Mouse (Mus musculus): Measurements from ENCODE around the gene Mrps21. TPM values are rescaled to one million over a fixed set of nuclear protein-coding genes. Genes with fewer than 3 reads are reported as not detected.
"Not testable (repeated sequence)": the region's sequence is repeated elsewhere in the genome, so short reads cannot be mapped to it uniquely, and the experiment has no call there.

Gene Mrps21
- polyA plus RNA-seq, 1 experiment from 2014 or later, result 348 TPM

- Histone ChIP-seq H3K4me2 (no peak overlapping the region), H3K9me3 (no peaks in the 10 kb centered on the region), H3K27me3 (peaks cover 18% of the 10 kb centered on the region), H3K4me1 (replicated peaks) (peaks cover 32% of the 10 kb centered on the region), H3K27ac (replicated peaks) (no peak overlapping the region), H3K9ac (peak overlapping the region; percentile 6; the same call in 1 of the 2 replicates), H3K4me3 (no peak overlapping the region), H3K36me3 (peaks cover 7% of the 10 kb centered on the region; the same call in 1 of the 2 replicates)
- 69% methylated on average over 9 of the region's 9 CpGs for WGBS
- ATAC-seq (ENCODE audit: low read depth), result no peak
Measured at GRCm38 (mm10) chr3:95901616-95902372, 30.5 kb upstream of the Mrps21 start.

DNA sequence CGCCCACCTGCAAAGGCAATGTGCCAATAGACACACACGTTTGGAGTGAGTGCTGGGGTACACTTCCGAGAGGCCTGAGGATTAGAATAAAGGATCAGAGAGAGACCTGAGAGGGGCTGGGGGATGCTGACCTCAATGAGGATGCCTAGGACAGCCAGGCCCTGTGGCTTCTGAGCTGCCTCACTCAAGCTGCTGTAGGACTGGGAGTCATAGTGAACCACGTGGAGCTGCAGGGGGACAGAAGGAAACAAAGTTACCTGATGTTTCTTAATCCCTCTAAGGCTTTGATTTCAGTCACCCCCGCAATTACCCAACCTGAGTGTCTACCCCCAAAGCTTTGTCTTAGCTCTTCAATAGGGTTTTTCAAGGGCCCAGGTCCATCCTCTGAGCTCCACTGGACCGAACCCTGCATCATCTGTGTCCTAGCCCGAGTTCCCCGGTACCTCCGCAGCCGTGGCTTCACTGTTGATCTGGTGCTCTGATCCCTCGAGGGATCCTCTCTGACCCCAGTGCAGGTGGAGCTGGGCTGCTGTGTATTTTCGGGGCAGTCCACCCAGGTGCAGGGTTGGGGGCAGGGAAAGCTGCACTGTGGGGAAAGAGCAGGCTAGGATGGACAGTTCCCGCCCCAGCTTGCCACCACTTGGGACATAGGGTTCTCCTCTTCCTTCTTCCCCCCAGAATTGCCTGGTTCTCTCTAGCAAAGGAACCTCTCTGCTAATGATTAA lies 28.6 kb upstream of the Mrps21 start:
- Histone ChIP-seq H3K4me3 (no peak overlapping the region), H3K4me2 (no peak overlapping the region), H3K27me3 (peaks cover 18% of the 10 kb centered on the region), H3K27ac (replicated peaks) (no peak overlapping the region), H3K9me3 (no peaks in the 10 kb centered on the region), H3K4me1 (replicated peaks) (peaks cover 24% of the 10 kb centered on the region), H3K36me3 (peaks cover 7% of the 10 kb centered on the region; the same call in 1 of the 2 replicates), H3K9ac (no peak overlapping the region)
- no peak for ATAC-seq (ENCODE audit: low read depth)
- WGBS, result 82% methylated on average over 13 of the region's 13 CpGs

- peaks cover 33% of the 10 kb centered on the region for H3K4me1 ChIP-seq (replicated peaks)
- ATAC-seq (ENCODE audit: low read depth); H3K27me3 ChIP-seq; H3K9me3 ChIP-seq; H3K4me3 ChIP-seq; H3K36me3 ChIP-seq; H3K27ac ChIP-seq (replicated peaks): not testable (repeated sequence)
- WGBS, result 83% methylated on average over 7 of the region's 7 CpGs
- peak overlapping the region; percentile 90 for H3K4me2 ChIP-seq
- peak overlapping the region; percentile 8; the same call in 1 of the 2 replicates for H3K9ac ChIP-seq
Measured at GRCm38 (mm10) chr3:95895501-95895900, 24.2 kb upstream of the Mrps21 start.

- WGBS, result 14% methylated on average over 16 of the region's 16 CpGs
- H3K9me3 ChIP-seq, result no peaks in the 10 kb centered on the region
- H3K4me3 ChIP-seq, result peak overlapping the region; percentile 76
- H3K27me3 ChIP-seq, result no peaks in the 10 kb centered on the region
- peak overlapping the region; percentile 80 for H3K27ac ChIP-seq (replicated peaks)
- H3K4me1 ChIP-seq (replicated peaks), result peaks cover 33% of the 10 kb centered on the region
- H3K4me2 ChIP-seq, result peak overlapping the region; percentile 90
- peaks cover 7% of the 10 kb centered on the region; the same call in 1 of the 2 replicates for H3K36me3 ChIP-seq
- ATAC-seq (ENCODE audit: low read depth), result peak; percentile 1; the same call in 1 of the 2 replicates
- peak overlapping the region; percentile 91 for H3K9ac ChIP-seq
Measured at GRCm38 (mm10) chr3:95894317-95895160, 23.2 kb upstream of the Mrps21 start.

DNA sequence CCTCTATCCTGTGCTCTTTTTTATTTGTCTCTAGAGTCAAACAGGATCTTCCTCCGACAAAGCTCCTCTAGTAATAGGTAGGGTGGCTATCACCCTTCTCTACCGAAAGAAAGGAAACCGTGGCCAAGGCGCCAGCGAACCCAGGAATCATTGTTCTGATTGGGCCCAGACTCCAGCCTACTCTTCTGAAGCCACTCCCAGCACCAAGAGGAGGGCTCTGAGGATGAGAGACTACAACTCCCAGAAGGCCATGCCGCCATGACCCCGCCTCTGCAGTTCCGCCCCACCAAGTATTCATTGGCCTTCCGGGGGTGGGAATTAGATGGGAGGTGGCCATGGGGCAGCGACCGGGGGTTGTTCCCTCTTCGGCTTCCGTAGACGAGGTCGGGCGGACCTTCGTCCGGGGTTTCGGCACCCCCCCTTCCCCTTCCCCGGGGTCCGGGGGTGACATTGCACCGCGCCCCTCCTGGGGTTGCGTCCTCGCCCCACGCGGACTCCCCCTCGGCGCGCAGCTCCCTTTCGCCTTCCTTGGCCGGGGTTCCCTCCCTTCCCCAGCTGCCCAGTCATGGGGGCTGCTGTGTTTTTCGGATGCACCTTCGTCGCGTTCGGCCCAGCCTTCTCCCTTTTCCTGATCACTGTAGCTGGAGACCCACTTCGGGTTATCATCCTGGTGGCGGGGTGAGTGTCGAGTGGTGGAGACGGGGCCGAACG lies 22.4 kb upstream of the Mrps21 start, which contains the start of gene Aph1a:
Gene Aph1a, plus strand, starts transcription at position 364 of the 711 bp plus-strand sequence.
- not testable (repeated sequence) for H3K36me3 ChIP-seq, H3K9me3 ChIP-seq, H3K27me3 ChIP-seq
- Histone ChIP-seq H3K4me3 (peak within 1 kb of the TSS; percentile 76), H3K4me2 (peak within 1 kb of the TSS; percentile 90), H3K27ac (replicated peaks) (peak within 1 kb of the TSS; percentile 83), H3K4me1 (replicated peaks) (peaks cover 33% of the 10 kb centered on the region), H3K9ac (peak within 1 kb of the TSS; percentile 91)
- ATAC-seq (ENCODE audit: low read depth), result peak; percentile 98
- WGBS, result under 1% methylated on average over 25 of the region's 43 CpGs

GRCm38 (mm10) chr3:95893126-95893525 lies 21.8 kb upstream of the Mrps21 start:
- H3K4me2 ChIP-seq, result peak overlapping the region; percentile 90
- H3K4me1 ChIP-seq (replicated peaks), result peaks cover 33% of the 10 kb centered on the region
- H3K27me3 ChIP-seq, result no peaks in the 10 kb centered on the region
- H3K9me3 ChIP-seq, result no peaks in the 10 kb centered on the region
- 0 out of 2 replicates have a peak, but pooled peaks have one; percentile 5 for ATAC-seq (ENCODE audit: low read depth)
- 12% methylated on average over 7 of the region's 7 CpGs for WGBS
- peaks cover 7% of the 10 kb centered on the region; the same call in 1 of the 2 replicates for H3K36me3 ChIP-seq
- peak overlapping the region; percentile 83 for H3K27ac ChIP-seq (replicated peaks)
- H3K4me3 ChIP-seq, result peak overlapping the region; percentile 76
- H3K9ac ChIP-seq, result peak overlapping the region; percentile 65

DNA sequence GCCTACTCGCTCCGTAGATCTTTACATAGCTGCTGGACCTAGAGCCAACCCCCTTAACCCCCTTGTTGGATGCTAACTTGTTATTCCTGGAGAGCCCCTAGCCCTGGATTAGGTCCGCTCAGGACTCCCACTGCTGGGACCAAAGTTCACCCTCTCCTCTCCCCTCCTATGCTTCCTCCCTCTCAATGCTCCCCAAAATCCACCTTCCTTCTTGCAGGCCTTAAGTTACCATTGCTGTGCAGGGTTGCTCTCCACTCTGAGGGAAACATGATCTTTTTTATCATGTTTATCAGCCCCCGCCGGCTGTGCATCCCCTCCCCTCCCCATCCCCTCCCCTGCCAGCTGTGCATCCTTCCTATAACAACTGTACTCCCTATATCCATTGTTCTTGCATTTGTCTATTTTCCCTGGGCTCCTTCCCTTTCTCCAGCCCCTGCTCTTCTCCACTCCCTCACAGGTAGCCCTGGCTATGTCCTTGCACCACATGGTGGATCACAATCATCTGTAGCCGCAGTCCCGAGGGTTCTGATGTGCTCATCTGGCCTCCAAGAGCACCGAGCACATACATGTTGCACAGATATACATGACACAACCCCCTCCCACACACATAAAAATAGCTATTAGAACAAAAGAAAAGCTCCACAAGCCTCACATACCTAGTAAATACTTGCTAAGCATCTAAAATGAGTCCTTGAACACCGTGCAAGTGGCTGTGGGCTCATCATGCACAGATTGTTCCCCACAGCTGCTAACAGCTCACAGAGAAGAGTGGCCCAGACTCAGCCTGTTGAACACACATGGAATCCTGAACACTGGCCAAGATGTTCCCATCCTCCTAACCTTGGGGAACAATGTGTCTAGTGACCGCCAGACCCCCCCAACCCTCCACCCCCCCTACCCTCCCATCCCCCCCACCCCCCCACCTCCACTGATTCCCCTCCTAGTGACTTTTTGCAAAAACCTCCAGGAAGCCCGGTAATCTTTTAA lies 21.0 kb upstream of the Mrps21 start:
- 0 out of 2 replicates have a peak overlapping the region, but pooled peaks have one; percentile 65 for H3K9ac ChIP-seq
- 28% methylated on average over 11 of the region's 11 CpGs for WGBS
- ATAC-seq (ENCODE audit: low read depth), result no peak
- H3K4me3 ChIP-seq, result peak overlapping the region; percentile 18; the same call in 1 of the 2 replicates
- peak overlapping the region; percentile 83 for H3K27ac ChIP-seq (replicated peaks)
- no peaks in the 10 kb centered on the region for H3K27me3 ChIP-seq
- peak overlapping the region; percentile 90 for H3K4me2 ChIP-seq
- no peaks in the 10 kb centered on the region for H3K9me3 ChIP-seq
- peaks cover 33% of the 10 kb centered on the region for H3K4me1 ChIP-seq (replicated peaks)
- no peaks in the 10 kb centered on the region for H3K36me3 ChIP-seq

- peak within 1 kb of the TSS; percentile 18 for H3K4me3 ChIP-seq
- no peaks in the 10 kb centered on the region for H3K27me3 ChIP-seq
- WGBS, result 16% methylated on average over 12 of the region's 12 CpGs
- H3K9ac ChIP-seq, result peak within 1 kb of the TSS; percentile 49; the same call in 1 of the 2 replicates
- H3K4me1 ChIP-seq (replicated peaks), result peaks cover 33% of the 10 kb centered on the region
- H3K4me2 ChIP-seq, result peak within 1 kb of the TSS; percentile 90
- no peaks in the 10 kb centered on the region for H3K36me3 ChIP-seq
- no peak for ATAC-seq (ENCODE audit: low read depth)
- no peaks in the 10 kb centered on the region for H3K9me3 ChIP-seq
- H3K27ac ChIP-seq (replicated peaks), result peak within 1 kb of the TSS; percentile 83
Measured at GRCm38 (mm10) chr3:95891211-95892065, 20.1 kb upstream of the Mrps21 start, which contains the start of gene BC028528. Gene BC028528 (minus strand): TSS chr3:95892005.

- Histone ChIP-seq H3K27me3 (no peaks in the 10 kb centered on the region), H3K27ac (replicated peaks) (no peak overlapping the region), H3K4me1 (replicated peaks) (peaks cover 20% of the 10 kb centered on the region), H3K9ac (no peak overlapping the region), H3K4me2 (no peak overlapping the region), H3K36me3 (no peaks in the 10 kb centered on the region), H3K4me3 (no peak overlapping the region), H3K9me3 (no peaks in the 10 kb centered on the region)
- ATAC-seq (ENCODE audit: low read depth), result no peak
- 71% methylated on average over 3 of the region's 3 CpGs for WGBS
Measured at GRCm38 (mm10) chr3:95889664-95890063, 18.3 kb upstream of the Mrps21 start.

Measured in neural tube, embryonic 13.5 days (tissue).